Mouse (Mus musculus) G1E (cell line): ENCODE results near the gene Slc37a1. TPM values are rescaled to one million over a fixed set of nuclear protein-coding genes. Genes with fewer than 3 reads are reported as not detected.

Experiments
- ATAC-seq: 2 replicates; pipeline ENCODE4 v1.8.0; 2016; ENCODE audit warnings: mild to moderate bottlenecking; ENCODE audit not compliant: insufficient number of reproducible peaks, poor library complexity, low FRiP score, severe bottlenecking; ENCODE audit errors: extremely low read depth
- DNase-seq: peaks from one replicate; pipeline ENCODE4 v3.0.0; 2012; ENCODE audit warnings: low spot score
- H3K27me3 ChIP-seq: 2 replicates; pipeline ENCODE4 v1.6.1; 2012; ENCODE audit warnings: mild to moderate bottlenecking, low read length, inconsistent platforms; ENCODE audit not compliant: insufficient read depth
- H3K36me3 ChIP-seq: replicated peaks from 2 replicates; pipeline ENCODE3; 2012; ENCODE audit warnings: mild to moderate bottlenecking, inconsistent platforms
- H3K4me1 ChIP-seq: 2 replicates; pipeline ENCODE4 v1.6.1; 2012; ENCODE audit warnings: low read depth, low read length, inconsistent platforms, mixed read lengths; ENCODE audit not compliant: insufficient read depth
- H3K4me3 ChIP-seq: 2 replicates; pipeline ENCODE4 v1.5.1; 2012; ENCODE audit warnings: low read depth, mild to moderate bottlenecking, inconsistent platforms, low read length, moderate library complexity, mixed read lengths
- H3K9me3 ChIP-seq: replicated peaks from 2 replicates; pipeline ENCODE4 v1.6.1; 2012; ENCODE audit warnings: inconsistent platforms
- CTCF ChIP-seq: IDR thresholded peaks from 2 replicates; pipeline ENCODE4 v1.5.1; 2012; ENCODE audit warnings: low read depth, low read length, inconsistent platforms, mixed read lengths
- GATA1 ChIP-seq: IDR thresholded peaks from 2 replicates; pipeline ENCODE4 v1.6.1; 2012; ENCODE audit warnings: borderline replicate concordance, low read length, inconsistent platforms, mixed read lengths
- GATA2 ChIP-seq: IDR thresholded peaks from 2 replicates; pipeline ENCODE4 v1.6.1; 2012; ENCODE audit warnings: low read depth, low read length, inconsistent platforms, borderline replicate concordance
- POLR2AphosphoS5 ChIP-seq: IDR thresholded peaks from 2 replicates; pipeline ENCODE4 v1.6.1; 2012; ENCODE audit warnings: low read depth, low read length, inconsistent platforms; ENCODE audit not compliant: insufficient replicate concordance
- TAL1 ChIP-seq: conservative IDR thresholded peaks from 2 replicates; pipeline ENCODE4 v1.6.1; 2012; ENCODE audit warnings: low read depth, low read length, inconsistent platforms, mixed read lengths
- polyA plus RNA-seq: library from polyadenylated mRNA; stranded (reverse); fragments of >175 nt; gene quantifications from 2 replicates; pipeline ENCODE4 v1.2.3, GENCODE M21; 2012
- total RNA-seq, 2 experiments: library from RNA; stranded (forward) in 1 of 2; stranded (reverse) in 1 of 2; fragments of 200-1000 nt in 1 of 2; fragments of >200 nt in 1 of 2; fragmentation: Nextera tagmentation in 1 of 2; gene quantifications; 2 replicates each; pipeline ENCODE4 v1.2.3; 2014 to 2017

The Slc37a1 gene
- total and polyA plus RNA-seq, 3 experiments = 0.38 TPM; not detected in 2

- DNase-seq (no peak), ATAC-seq (no peak)
- H3K27me3 ChIP-seq = no peaks in the 10 kb centered on the region
- TF ChIP-seq TAL1 = no peak
- no peak for TF ChIP-seq GATA1
- TF ChIP-seq POLR2AphosphoS5 = no peak
- no peak for TF ChIP-seq GATA2
- no peak for TF ChIP-seq CTCF
- H3K4me3 ChIP-seq = no peak overlapping the region
- H3K4me1 ChIP-seq = no peaks in the 10 kb centered on the region
- H3K9me3 ChIP-seq = peaks cover 72% of the 10 kb centered on the region
- H3K36me3 ChIP-seq = no peaks in the 10 kb centered on the region
Observed at GRCm38 (mm10) chr17:31261352-31261751, 25.2 kb upstream of the Slc37a1 start.

- no peak for ATAC-seq
Observed at GRCm38 (mm10) chr17:31262715-31263114, 23.9 kb upstream of the Slc37a1 start.

GRCm38 (mm10) chr17:31263770-31264169 is 22.8 kb upstream of the Slc37a1 start:
- no peaks in the 10 kb centered on the region for H3K27me3 ChIP-seq
- no peaks in the 10 kb centered on the region for H3K4me1 ChIP-seq
- TF ChIP-seq GATA2 = no peak
- TF ChIP-seq POLR2AphosphoS5 = no peak
- TF ChIP-seq TAL1 = no peak
- no peak for TF ChIP-seq GATA1
- TF ChIP-seq CTCF = no peak
- ATAC-seq (no peak), DNase-seq (no peak)
- no peaks in the 10 kb centered on the region for H3K36me3 ChIP-seq
- H3K4me3 ChIP-seq = no peak overlapping the region
- peaks cover 69% of the 10 kb centered on the region for H3K9me3 ChIP-seq

More at GRCm38 (mm10) chr17:31262715-31263114, 23.9 kb upstream of the Slc37a1 start:
- Histone ChIP-seq H3K9me3 (peaks cover 71% of the 10 kb centered on the region), H3K4me1 (no peaks in the 10 kb centered on the region), H3K36me3 (no peaks in the 10 kb centered on the region), H3K27me3 (no peaks in the 10 kb centered on the region), H3K4me3 (no peak overlapping the region)
- TF ChIP-seq POLR2AphosphoS5 (no peak), GATA1 (no peak), CTCF (no peak), GATA2 (no peak), TAL1 (no peak)
- DNase-seq = no peak

- Histone ChIP-seq H3K36me3 (no peaks in the 10 kb centered on the region), H3K4me3 (no peak overlapping the region), H3K9me3 (peaks cover 64% of the 10 kb centered on the region), H3K4me1 (no peaks in the 10 kb centered on the region), H3K27me3 (no peaks in the 10 kb centered on the region)
- TF ChIP-seq GATA2 (no peak), CTCF (no peak), TAL1 (no peak)
- ATAC-seq (no peak), DNase-seq (no peak)
Observed at GRCm38 (mm10) chr17:31264372-31264771, 22.2 kb upstream of the Slc37a1 start.

GRCm38 (mm10) chr17:31265171-31265572 is 21.4 kb upstream of the Slc37a1 start:
- TF ChIP-seq CTCF = no peak
- TF ChIP-seq POLR2AphosphoS5 = no peak
- no peak for TF ChIP-seq GATA2
- no peak for TF ChIP-seq TAL1
- TF ChIP-seq GATA1 = no peak
- ATAC-seq (no peak), DNase-seq (no peak)
- Histone ChIP-seq H3K27me3 (no peaks in the 10 kb centered on the region), H3K4me3 (no peak overlapping the region), H3K4me1 (no peaks in the 10 kb centered on the region), H3K9me3 (peaks cover 62% of the 10 kb centered on the region), H3K36me3 (no peaks in the 10 kb centered on the region)

GRCm38 (mm10) chr17:31265831-31266230 is 20.8 kb upstream of the Slc37a1 start:
- DNase-seq (no peak), ATAC-seq (no peak)
- Histone ChIP-seq H3K27me3 (no peaks in the 10 kb centered on the region), H3K9me3 (peaks cover 61% of the 10 kb centered on the region), H3K4me3 (peak overlapping the region; percentile 21; the same call in 1 of the 2 replicates), H3K4me1 (no peaks in the 10 kb centered on the region), H3K36me3 (no peaks in the 10 kb centered on the region)
- no peak for TF ChIP-seq GATA2
- no peak for TF ChIP-seq CTCF
- no peak for TF ChIP-seq TAL1
- no peak for TF ChIP-seq GATA1
- TF ChIP-seq POLR2AphosphoS5 = no peak

- ATAC-seq (no peak), DNase-seq (no peak)
- Histone ChIP-seq H3K9me3 (peaks cover 60% of the 10 kb centered on the region), H3K4me1 (no peaks in the 10 kb centered on the region), H3K36me3 (no peaks in the 10 kb centered on the region), H3K27me3 (no peaks in the 10 kb centered on the region), H3K4me3 (no peak overlapping the region)
- TF ChIP-seq GATA2 = no peak
- no peak for TF ChIP-seq GATA1
- no peak for TF ChIP-seq TAL1
- TF ChIP-seq CTCF = no peak
- TF ChIP-seq POLR2AphosphoS5 = no peak
Observed at GRCm38 (mm10) chr17:31266321-31266950, 20.2 kb upstream of the Slc37a1 start.
